Mouse (Mus musculus): ENCODE measurements around the gene Fyn. TPM values are rescaled to one million over a fixed set of nuclear protein-coding genes. Genes with fewer than 3 reads are reported as not detected.

Gene Fyn
- polyA plus RNA-seq, 1 experiment from 2014 or later: 13.4 TPM

DNA sequence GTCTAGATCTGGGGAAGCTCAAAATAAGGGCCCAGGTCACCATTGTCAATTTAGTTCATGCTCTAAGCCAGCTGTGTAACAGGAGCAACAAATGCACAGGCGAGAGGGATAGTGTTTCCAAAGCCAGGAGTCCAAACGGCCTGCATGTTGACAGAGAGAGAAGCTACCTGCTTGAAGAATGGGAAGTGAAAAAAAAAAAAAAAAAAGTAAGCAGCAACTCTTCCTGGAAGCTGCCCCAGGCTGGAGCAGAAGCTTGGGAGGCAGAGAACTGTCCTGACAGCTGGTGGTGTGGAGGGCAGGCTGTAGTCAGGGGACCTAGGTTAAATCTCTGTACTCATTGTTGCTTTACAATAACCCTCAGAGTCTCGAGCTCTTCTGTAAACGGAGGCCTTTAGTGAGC lies 86.7 kb downstream of the Fyn start:
- H3K9me3 ChIP-seq (ENCODE audit: control insufficient read depth, low read length): no peaks in the 10 kb centered on the region
- 57% methylated on average over 4 of the region's 4 CpGs for WGBS
- H3K4me1 ChIP-seq (replicated peaks; ENCODE audit: control insufficient read depth, insufficient read depth, low read length): peaks cover 22% of the 10 kb centered on the region
- no peaks in the 10 kb centered on the region for H3K36me3 ChIP-seq (ENCODE audit: control insufficient read depth, insufficient read depth, low read length)
- no peak for ATAC-seq (ENCODE audit: low read depth)
- no peak overlapping the region for H3K4me2 ChIP-seq (ENCODE audit: low read depth, low read length)
- no peak overlapping the region for H3K9ac ChIP-seq (ENCODE audit: low read length)
- no peak overlapping the region for H3K27ac ChIP-seq (ENCODE audit: low read length)
- H3K27me3 ChIP-seq (ENCODE audit: control insufficient read depth, insufficient read depth, low read depth, low read length): no peaks in the 10 kb centered on the region
- no peak overlapping the region for H3K4me3 ChIP-seq (ENCODE audit: low read length)

DNA sequence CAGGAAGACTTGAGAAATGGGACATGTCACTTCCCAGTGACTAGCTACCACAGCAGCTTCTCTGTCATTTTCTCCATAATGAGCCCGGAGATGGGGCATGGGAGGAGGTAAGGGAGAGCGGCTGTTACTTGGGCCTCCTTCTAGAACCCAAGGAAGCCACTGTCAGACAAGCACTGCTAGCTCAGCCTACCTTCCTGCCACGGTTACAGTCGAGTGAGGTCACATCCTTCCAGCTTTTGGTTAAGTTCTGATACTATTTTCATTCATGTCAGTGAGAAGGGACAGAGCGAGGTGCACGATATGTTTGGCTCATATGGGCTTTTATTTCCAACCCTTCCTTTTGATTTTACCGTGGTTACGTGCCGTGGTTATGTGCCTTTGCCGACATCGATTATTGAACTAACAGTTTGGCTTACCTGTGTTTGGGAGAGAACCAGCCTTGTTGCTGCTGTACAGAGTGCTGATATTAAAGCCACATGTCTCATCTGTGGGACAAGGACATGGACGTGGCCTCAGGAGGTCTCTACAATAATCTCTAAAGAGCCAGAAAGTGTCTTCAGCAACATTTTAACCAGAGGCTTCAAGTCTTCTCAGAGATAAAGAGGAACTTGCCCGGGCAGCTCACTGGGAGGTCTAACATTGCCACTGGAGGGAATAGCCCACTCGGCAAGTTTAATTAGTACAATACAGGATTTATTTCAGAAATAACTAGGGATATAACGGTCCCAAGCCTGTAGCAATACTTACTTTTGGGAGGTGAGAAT lies 87.4 kb downstream of the Fyn start:
- Histone ChIP-seq H3K4me2 (ENCODE audit: low read depth, low read length) (no peak overlapping the region), H3K4me3 (ENCODE audit: low read length) (no peak overlapping the region), H3K27me3 (ENCODE audit: control insufficient read depth, insufficient read depth, low read depth, low read length) (no peaks in the 10 kb centered on the region), H3K27ac (ENCODE audit: low read length) (no peak overlapping the region), H3K9ac (ENCODE audit: low read length) (no peak overlapping the region), H3K9me3 (ENCODE audit: control insufficient read depth, low read length) (no peaks in the 10 kb centered on the region), H3K36me3 (ENCODE audit: control insufficient read depth, insufficient read depth, low read length) (no peaks in the 10 kb centered on the region), H3K4me1 (replicated peaks; ENCODE audit: control insufficient read depth, insufficient read depth, low read length) (peaks cover 19% of the 10 kb centered on the region)
- no peak for ATAC-seq (ENCODE audit: low read depth)
- 81% methylated on average over 15 of the region's 15 CpGs for WGBS

DNA sequence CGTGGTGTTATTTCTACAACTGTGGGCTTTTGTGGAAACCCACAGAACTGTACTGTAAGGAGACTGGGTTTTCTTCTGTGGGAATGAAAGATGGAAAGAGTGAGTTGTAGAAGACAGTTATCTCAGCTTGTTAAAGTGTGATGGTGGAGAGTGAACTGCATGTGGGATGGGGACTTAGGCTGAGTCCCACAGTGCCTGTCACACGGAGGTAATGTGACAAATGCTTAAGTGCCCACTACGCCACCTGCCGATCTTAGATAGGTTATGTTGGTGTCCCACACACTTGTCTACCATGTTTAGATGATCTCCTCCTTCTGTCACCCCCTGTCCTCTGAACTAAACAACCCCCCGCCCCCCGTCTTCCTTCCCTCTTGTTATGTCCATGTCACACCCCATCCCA lies 88.1 kb downstream of the Fyn start:
- Histone ChIP-seq H3K4me1 (replicated peaks; ENCODE audit: control insufficient read depth, insufficient read depth, low read length) (peaks cover 15% of the 10 kb centered on the region; the same call in 1 of the 2 replicates), H3K36me3 (ENCODE audit: control insufficient read depth, insufficient read depth, low read length) (no peaks in the 10 kb centered on the region), H3K27ac (ENCODE audit: low read length) (no peak overlapping the region), H3K4me3 (ENCODE audit: low read length) (no peak overlapping the region), H3K27me3 (ENCODE audit: control insufficient read depth, insufficient read depth, low read depth, low read length) (no peaks in the 10 kb centered on the region), H3K9me3 (ENCODE audit: control insufficient read depth, low read length) (no peaks in the 10 kb centered on the region), H3K4me2 (ENCODE audit: low read depth, low read length) (no peak overlapping the region), H3K9ac (ENCODE audit: low read length) (no peak overlapping the region)
- WGBS: 89% methylated on average over 6 of the region's 6 CpGs
- no peak for ATAC-seq (ENCODE audit: low read depth)

DNA sequence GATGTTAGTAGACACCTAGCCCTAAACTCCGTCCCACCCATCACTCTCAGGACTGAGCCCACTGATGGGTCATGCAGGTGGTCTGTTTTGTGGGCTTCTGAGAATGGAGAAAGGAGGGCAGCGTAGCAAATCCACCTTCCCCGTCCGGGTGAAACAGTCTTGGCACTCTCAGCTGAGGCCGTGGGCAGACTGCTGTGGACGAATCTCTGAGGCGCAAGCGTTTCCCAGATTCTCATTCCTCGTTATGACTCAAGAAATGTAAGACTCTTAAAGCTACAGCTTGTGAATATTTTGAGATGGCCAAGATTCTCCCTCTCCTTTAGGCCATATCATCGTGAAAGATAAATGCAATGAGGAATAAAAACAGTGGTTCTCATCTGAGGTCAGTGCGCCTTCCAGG lies 88.6 kb downstream of the Fyn start:
- Histone ChIP-seq H3K27ac (ENCODE audit: low read length) (no peak overlapping the region), H3K4me2 (ENCODE audit: low read depth, low read length) (no peak overlapping the region), H3K9me3 (ENCODE audit: control insufficient read depth, low read length) (no peaks in the 10 kb centered on the region), H3K36me3 (ENCODE audit: control insufficient read depth, insufficient read depth, low read length) (no peaks in the 10 kb centered on the region), H3K9ac (ENCODE audit: low read length) (no peak overlapping the region), H3K27me3 (ENCODE audit: control insufficient read depth, insufficient read depth, low read depth, low read length) (no peaks in the 10 kb centered on the region), H3K4me1 (replicated peaks; ENCODE audit: control insufficient read depth, insufficient read depth, low read length) (peaks cover 18% of the 10 kb centered on the region; the same call in 1 of the 2 replicates), H3K4me3 (ENCODE audit: low read length) (no peak overlapping the region)
- ATAC-seq (ENCODE audit: low read depth): no peak
- 90% methylated on average over 11 of the region's 11 CpGs for WGBS

DNA sequence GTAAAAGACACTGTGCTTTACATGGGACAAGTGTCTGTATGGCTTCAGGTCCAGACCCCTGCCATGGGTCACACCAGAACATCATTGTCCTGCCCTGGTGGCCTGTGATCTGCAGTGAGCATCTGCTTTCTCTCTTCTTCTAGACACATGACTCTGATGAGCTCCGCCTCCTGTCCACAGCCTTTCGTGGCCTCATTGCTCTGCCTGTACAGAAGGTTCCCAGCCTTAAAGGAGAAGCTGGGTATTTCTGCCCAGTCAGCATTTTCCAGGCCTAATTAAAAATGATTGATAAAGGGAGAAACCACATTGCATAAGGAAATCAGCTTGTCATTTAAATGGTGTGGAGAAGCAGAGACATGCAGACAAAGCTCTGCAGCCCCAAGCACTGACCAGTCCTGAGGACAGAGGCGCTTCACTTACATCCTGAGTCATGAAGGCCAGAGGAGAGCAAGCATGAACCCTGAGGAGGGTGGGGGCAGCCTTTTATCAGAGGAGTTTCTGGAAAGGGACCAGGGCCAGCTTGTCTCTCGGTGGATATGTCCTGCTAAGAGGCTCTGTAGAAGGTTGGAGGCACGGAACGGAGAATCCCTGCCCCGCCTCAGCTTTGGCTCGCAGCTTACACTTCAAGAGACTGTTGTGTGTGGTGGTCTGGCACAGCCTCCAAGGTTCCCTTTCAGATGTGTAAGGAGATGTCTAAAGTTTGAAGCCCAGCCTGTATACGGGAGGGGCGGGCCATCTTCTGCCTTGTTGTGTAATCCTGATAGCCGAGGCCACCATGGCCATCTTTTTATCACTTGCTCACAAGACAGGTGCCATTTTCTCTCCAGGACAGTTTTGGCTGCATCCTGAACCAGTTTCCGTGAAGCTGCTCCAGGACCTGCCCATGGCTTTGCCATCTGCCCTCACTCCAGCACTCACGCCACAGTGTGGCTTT lies 90.4 kb downstream of the Fyn start:
- no peaks in the 10 kb centered on the region for H3K9me3 ChIP-seq (ENCODE audit: control insufficient read depth, low read length)
- H3K4me3 ChIP-seq (ENCODE audit: low read length): no peak overlapping the region
- peaks cover 22% of the 10 kb centered on the region; the same call in 1 of the 2 replicates for H3K4me1 ChIP-seq (replicated peaks; ENCODE audit: control insufficient read depth, insufficient read depth, low read length)
- no peaks in the 10 kb centered on the region for H3K27me3 ChIP-seq (ENCODE audit: control insufficient read depth, insufficient read depth, low read depth, low read length)
- 45% methylated on average over 13 of the region's 13 CpGs for WGBS
- peak; percentile 68; the same call in 1 of the 2 replicates for ATAC-seq (ENCODE audit: low read depth)
- no peaks in the 10 kb centered on the region for H3K36me3 ChIP-seq (ENCODE audit: control insufficient read depth, insufficient read depth, low read length)
- no peak overlapping the region for H3K9ac ChIP-seq (ENCODE audit: low read length)
- H3K27ac ChIP-seq (ENCODE audit: low read length): no peak overlapping the region
- no peak overlapping the region for H3K4me2 ChIP-seq (ENCODE audit: low read depth, low read length)

DNA sequence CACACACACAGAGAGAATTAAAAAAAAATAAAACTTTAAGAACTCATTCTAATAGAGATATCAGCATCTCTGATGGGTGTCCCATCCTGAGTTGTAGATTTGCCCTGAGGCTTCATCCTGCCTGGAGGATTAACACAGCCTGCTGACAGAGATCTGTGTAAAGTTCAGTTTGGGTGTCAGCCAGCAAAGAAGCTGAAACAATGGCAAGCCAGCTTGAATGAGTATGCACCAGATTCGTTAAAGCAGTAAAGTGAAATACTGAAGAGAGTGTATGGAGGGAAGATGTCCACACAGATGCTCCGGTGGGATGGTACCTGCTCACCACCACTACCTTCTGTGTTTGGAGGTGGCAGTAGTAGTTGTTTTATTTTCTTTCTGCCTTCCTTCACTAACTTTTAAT lies 92.0 kb downstream of the Fyn start:
- no peaks in the 10 kb centered on the region for H3K27me3 ChIP-seq (ENCODE audit: control insufficient read depth, insufficient read depth, low read depth, low read length)
- 71% methylated on average over 2 of the region's 2 CpGs for WGBS
- H3K9ac ChIP-seq (ENCODE audit: low read length): no peak overlapping the region
- peaks cover 22% of the 10 kb centered on the region; the same call in 1 of the 2 replicates for H3K4me1 ChIP-seq (replicated peaks; ENCODE audit: control insufficient read depth, insufficient read depth, low read length)
- no peak overlapping the region for H3K4me3 ChIP-seq (ENCODE audit: low read length)
- H3K9me3 ChIP-seq (ENCODE audit: control insufficient read depth, low read length): no peaks in the 10 kb centered on the region
- H3K27ac ChIP-seq (ENCODE audit: low read length): no peak overlapping the region
- no peak overlapping the region for H3K4me2 ChIP-seq (ENCODE audit: low read depth, low read length)
- no peak for ATAC-seq (ENCODE audit: low read depth)
- no peaks in the 10 kb centered on the region for H3K36me3 ChIP-seq (ENCODE audit: control insufficient read depth, insufficient read depth, low read length)

DNA sequence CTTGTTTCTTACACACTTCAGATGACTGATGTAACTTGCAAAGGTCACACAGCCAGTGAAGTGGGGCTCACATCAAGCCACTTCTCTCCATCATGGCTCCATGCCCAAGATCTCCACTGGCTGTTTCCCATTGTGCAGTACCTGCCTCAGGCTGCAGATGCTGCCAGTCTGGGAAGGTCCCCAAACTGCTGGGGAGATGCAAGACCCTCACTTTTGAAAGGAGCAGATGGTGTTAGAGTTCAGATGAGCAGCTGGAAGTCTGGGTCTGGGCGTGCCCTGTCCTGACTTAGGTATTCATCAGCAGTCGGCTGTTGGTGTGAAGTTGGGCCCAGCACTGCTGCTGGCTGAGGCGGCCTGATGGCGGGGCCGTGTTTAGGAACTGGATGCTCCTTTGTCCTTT lies 93.3 kb downstream of the Fyn start:
- H3K27ac ChIP-seq (ENCODE audit: low read length): no peak overlapping the region
- no peaks in the 10 kb centered on the region for H3K27me3 ChIP-seq (ENCODE audit: control insufficient read depth, insufficient read depth, low read depth, low read length)
- no peak overlapping the region for H3K9ac ChIP-seq (ENCODE audit: low read length)
- no peak for ATAC-seq (ENCODE audit: low read depth)
- no peak overlapping the region for H3K4me3 ChIP-seq (ENCODE audit: low read length)
- no peaks in the 10 kb centered on the region for H3K36me3 ChIP-seq (ENCODE audit: control insufficient read depth, insufficient read depth, low read length)
- WGBS: 52% methylated on average over 5 of the region's 5 CpGs
- H3K4me1 ChIP-seq (replicated peaks; ENCODE audit: control insufficient read depth, insufficient read depth, low read length): peaks cover 22% of the 10 kb centered on the region; the same call in 1 of the 2 replicates
- no peak overlapping the region for H3K4me2 ChIP-seq (ENCODE audit: low read depth, low read length)
- H3K9me3 ChIP-seq (ENCODE audit: control insufficient read depth, low read length): no peaks in the 10 kb centered on the region

DNA sequence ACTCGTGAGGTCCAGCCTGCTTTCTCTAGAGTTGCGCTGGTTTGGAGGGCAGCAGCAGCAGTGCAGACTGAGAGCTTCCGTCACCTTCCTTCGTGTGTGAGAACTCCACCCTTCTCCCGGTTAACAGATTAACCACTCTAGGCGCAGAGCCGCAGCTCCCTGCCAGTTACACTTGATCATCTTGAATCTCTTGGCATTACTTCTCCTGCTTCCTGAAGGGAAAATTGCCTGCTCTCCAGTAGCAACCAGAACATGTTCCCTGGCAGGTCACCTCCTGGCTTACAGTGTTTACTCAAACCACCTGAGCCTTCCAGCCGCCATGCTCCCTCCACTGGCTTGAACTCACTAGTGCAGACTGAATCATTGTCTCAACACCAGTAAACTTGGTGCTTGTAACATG lies 94.1 kb downstream of the Fyn start:
- H3K9me3 ChIP-seq (ENCODE audit: control insufficient read depth, low read length): no peaks in the 10 kb centered on the region
- H3K36me3 ChIP-seq (ENCODE audit: control insufficient read depth, insufficient read depth, low read length): no peaks in the 10 kb centered on the region
- ATAC-seq (ENCODE audit: low read depth): peak; percentile 29; the same call in 1 of the 2 replicates
- H3K4me2 ChIP-seq (ENCODE audit: low read depth, low read length): no peak overlapping the region
- H3K9ac ChIP-seq (ENCODE audit: low read length): no peak overlapping the region
- no peak overlapping the region for H3K4me3 ChIP-seq (ENCODE audit: low read length)
- peaks cover 22% of the 10 kb centered on the region; the same call in 1 of the 2 replicates for H3K4me1 ChIP-seq (replicated peaks; ENCODE audit: control insufficient read depth, insufficient read depth, low read length)
- no peaks in the 10 kb centered on the region for H3K27me3 ChIP-seq (ENCODE audit: control insufficient read depth, insufficient read depth, low read depth, low read length)
- 53% methylated on average over 8 of the region's 8 CpGs for WGBS
- no peak overlapping the region for H3K27ac ChIP-seq (ENCODE audit: low read length)

DNA sequence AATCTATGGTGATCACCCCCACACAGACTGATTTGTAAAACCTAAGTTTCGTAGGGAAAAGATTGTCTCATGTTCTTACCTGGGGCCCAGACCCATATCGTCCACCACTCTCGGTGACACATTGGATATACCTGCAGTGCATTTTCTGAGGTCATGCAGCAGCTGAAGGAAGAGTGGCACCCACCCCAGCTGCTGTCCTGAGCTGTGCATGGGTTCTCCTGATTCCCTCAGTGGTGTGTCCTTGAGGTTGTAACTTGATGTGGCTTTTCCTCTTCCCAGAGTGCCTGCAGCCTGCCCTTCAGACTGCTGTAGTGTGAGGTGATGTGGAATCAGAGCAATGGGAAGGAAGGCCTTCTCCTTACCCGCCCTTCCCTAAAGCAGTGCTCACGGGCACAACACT lies 95.7 kb downstream of the Fyn start:
- 89% methylated on average over 5 of the region's 5 CpGs for WGBS
- Histone ChIP-seq H3K4me3 (ENCODE audit: low read length) (no peak overlapping the region), H3K27me3 (ENCODE audit: control insufficient read depth, insufficient read depth, low read depth, low read length) (no peaks in the 10 kb centered on the region), H3K4me2 (ENCODE audit: low read depth, low read length) (no peak overlapping the region), H3K27ac (ENCODE audit: low read length) (no peak overlapping the region), H3K9me3 (ENCODE audit: control insufficient read depth, low read length) (no peaks in the 10 kb centered on the region), H3K4me1 (replicated peaks; ENCODE audit: control insufficient read depth, insufficient read depth, low read length) (peaks cover 14% of the 10 kb centered on the region), H3K36me3 (ENCODE audit: control insufficient read depth, insufficient read depth, low read length) (no peaks in the 10 kb centered on the region), H3K9ac (ENCODE audit: low read length) (no peak overlapping the region)
- no peak for ATAC-seq (ENCODE audit: low read depth)
